Mouse (Mus musculus): ENCODE results near the gene Tfap2e.

DNA sequence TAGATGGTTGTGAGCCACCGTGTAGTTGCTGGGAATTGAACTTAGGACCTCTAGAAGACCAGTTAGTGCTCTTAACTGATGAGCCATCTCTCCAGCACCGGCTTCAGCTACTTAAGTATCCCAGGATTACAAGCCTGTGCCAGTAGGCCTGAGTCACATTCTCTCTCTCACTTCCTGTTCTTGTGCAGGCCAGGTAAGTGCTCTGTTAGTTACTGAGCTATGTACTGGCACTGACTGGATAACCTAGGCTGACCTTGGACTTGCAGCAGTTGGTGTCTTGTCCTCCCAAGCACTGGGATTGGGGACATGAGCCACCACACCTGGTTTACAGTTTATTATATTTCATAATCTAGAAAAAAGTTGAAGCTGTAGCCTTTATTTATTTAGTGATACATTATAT, 27.4 kb upstream of the Tfap2e start:
- TF ChIP-seq CTCF (IDR thresholded peaks at IDR 0.05; ENCODE audit: low read depth), result no peak
- no peak for TF ChIP-seq EP300 (IDR thresholded peaks at IDR 0.05; ENCODE audit: low read depth)

Measured in heart, postnatal 0 days (tissue).